Mouse (Mus musculus) neutrophil, adult 5-6 weeks (primary cell): ENCODE results near the gene C2cd4d. TPM values are rescaled to one million over a fixed set of nuclear protein-coding genes. Genes with fewer than 3 reads are reported as not detected.
A peak's percentile ranks its signal among the peaks of the same experiment; 100 is the strongest.

ENCODE experiments used
- ATAC-seq: fragments of 151-379, 151-347 bp; 2 replicates; pipeline ENCODE4 v1.8.0; 2017; ENCODE audit warnings: mild to moderate bottlenecking, moderate TSS enrichment; ENCODE audit not compliant: insufficient number of reproducible peaks, poor library complexity, low FRiP score, severe bottlenecking; ENCODE audit errors: extremely low read depth
- total RNA-seq: library from RNA; stranded (forward); fragments of 200-1000 nt; gene quantifications from 2 replicates; pipeline ENCODE4 v1.2.3, GENCODE M21; 2017

C2cd4d gene
- total RNA-seq = not detected in 2 replicates

GRCm38 (mm10) chr3:94362138-94362537 is at the start of gene C2cd4d:
C2cd4d (plus strand) TSS chr3:94362438.
- no peak for ATAC-seq

- ATAC-seq = no peak
These were observed 33.6 kb upstream of the C2cd4d start for GRCm38 (mm10) chr3:94328681-94329080.

DNA sequence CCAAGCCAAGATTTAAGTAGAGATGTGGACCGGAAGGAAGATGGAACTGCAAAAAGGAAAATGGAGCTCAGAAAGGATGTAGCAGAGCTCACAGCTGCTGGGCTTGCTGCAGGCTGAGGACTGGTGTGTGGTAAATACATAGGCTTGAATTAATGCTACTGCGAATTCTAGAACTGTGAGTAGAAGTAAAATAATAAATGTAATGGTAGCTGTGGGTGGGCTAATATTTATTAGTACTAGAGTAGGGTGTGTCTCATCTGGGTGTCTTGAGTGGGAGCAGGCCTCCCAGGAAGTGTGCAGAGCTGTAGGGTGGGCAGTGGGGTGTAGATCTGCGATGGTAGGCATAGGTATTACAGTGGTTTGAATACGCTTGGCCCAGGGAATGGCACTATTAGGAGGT is 27.8 kb upstream of the C2cd4d start:
- ATAC-seq = peak; percentile 53

- no peak for ATAC-seq
These were observed 23.7 kb upstream of the C2cd4d start for GRCm38 (mm10) chr3:94338522-94338921.

DNA sequence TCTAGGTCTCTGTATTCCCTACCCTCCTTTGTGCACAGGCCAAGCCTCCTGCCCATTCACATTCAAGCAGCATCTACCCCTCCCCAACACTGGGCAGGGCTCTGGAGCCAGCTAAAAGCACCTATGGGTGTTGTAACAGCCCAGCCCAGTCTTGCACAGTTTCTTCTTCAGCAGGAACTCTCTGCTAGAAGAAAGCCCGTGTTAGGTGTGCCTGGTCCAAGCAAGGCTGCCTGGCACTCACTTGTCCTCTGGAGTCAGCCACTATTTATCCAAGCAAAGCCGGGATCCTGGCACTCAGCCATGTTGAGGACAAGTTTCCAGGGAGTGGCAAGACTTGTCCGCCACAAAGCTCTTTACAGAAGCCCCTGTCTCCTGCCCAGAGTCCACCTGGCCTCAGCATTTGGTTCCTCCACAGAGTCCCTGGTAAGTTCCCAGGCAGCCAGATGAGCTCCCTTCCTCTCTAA is 20.2 kb upstream of the C2cd4d start, which contains the start of gene Them5:
Gene Them5, plus strand, starts transcription at position 141 of the 464 bp plus-strand sequence.
- no peak for ATAC-seq

GRCm38 (mm10) chr3:94342552-94342951 is 19.7 kb upstream of the C2cd4d start:
- ATAC-seq = no peak

DNA sequence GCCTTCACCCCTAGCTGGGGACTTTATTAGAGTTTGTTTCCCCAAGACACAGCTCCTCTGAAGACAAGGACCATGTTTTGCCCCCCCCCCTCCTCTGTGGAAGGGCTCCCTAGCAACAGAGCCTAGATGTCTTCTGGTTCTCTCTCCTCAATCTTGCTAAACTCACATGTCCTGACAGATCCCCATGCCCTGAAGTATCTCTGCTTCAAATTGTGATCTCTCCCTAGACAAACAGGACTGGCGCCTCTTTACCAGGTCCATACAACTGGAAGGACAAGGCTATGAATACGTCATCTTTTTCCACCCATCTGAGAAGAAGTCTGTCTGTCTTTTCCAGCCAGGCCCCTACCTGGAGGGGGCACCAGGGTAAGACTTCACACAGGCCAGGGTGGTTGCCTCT is 18.1 kb upstream of the C2cd4d start:
- ATAC-seq = no peak

DNA sequence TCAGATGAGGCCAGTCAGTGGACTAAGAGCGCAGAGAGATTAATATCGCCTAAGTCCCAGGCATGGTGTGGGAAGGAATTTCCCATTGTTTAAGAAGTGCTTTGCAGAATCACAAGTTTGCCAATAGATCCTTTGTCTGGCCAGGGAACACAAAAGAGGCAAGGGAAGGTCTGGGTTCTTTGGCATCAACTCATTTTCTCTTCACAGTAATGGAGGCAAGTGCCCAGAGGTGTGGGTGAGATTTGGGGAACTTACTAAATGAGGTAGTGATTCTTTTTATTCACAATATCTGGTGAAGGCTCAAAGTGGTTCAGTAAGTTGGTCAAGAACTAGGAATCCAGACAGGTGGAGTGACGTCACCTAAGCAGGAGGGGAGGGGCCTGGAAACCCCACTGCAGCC is 17.3 kb upstream of the C2cd4d start:
- no peak for ATAC-seq

DNA sequence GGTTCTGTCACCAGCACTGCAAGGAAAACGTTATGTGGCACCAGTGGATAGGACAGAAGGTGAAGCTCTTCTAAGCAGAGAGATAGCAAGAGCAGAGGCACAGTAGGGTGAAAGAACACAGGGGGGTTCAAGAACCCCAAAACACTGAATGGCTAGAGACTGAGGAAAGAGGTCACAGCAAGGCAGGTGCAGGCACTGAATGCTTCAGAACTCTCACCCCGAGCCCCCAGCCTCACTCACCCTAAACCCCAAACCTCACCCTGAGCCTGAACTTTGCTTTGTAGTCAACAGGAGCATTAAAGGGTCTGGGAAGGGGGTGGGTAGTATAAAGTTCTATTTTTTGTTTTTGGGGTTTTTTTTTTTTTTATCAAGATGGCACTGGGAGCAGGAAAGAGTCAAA is 14.1 kb upstream of the C2cd4d start:
- no peak for ATAC-seq

GRCm38 (mm10) chr3:94360812-94361211 is 1.4 kb upstream of the C2cd4d start:
- ATAC-seq = no peak

- no peak for ATAC-seq
These were observed 1.3 kb downstream of the C2cd4d start for GRCm38 (mm10) chr3:94363291-94364153.

GRCm38 (mm10) chr3:94364154-94364526 is 1.9 kb downstream of the C2cd4d start:
- ATAC-seq = no peak

DNA sequence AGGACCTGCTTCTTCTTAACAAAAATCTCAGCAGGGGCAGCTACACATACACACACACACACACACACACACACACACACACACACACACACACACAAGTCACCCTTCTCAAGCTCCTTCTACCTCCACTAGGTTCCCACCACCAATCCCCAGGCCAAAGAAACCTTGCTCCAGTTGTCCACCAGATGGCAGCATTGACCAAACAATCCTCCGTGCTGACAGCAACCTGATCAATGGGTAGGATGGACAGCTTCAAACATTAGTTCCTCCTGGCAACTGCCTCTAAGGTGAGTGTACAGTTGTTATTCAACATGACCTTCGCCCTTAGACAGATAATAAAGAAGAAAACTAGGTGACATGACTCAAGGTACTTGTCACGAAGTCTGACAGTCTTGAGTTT is 4.5 kb downstream of the C2cd4d start:
- ATAC-seq = no peak

GRCm38 (mm10) chr3:94367511-94367910 is 5.3 kb downstream of the C2cd4d start:
- ATAC-seq = no peak

DNA sequence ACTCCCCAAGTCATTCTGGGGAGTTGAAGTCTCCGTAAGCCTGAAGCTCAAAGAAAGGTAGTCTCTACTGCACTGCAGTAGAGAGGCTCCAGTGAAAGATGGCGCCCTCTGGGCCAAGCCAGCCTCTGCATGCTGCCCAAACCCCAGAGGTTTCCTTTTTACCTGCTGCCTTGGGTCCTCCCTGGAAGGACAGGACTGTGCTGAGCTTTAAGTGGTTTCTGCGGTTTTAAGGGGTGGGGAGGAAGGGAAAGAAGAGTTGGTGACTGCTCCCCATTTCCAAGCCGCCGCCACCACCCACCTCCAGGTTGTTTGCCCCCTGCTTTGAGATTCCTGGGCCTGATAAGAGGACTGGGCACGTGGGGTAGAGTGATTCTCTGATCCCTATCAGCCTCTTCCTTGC is 6.4 kb downstream of the C2cd4d start:
- no peak for ATAC-seq

DNA sequence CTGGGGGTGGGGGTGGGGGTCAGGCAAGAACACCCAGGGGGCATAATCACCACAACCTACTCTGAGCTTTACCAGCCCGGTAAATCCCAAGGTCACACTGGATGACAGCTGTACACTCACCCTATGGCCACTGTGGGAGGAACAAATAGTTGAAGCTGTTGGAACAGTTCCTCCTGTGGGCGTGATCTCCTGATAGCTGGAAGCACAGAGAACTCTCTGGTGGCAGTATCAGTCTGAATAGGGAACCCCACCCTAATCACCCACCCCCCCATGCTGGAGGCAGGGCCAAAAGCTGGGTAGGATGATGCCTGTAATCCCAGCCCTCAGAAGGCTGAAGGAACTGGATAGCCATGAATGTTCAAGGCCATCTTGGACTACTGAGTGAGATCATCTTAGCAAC is 7.5 kb downstream of the C2cd4d start:
- ATAC-seq = no peak

- no peak for ATAC-seq
These were observed 9.4 kb downstream of the C2cd4d start for GRCm38 (mm10) chr3:94371637-94372036.

GRCm38 (mm10) chr3:94372038-94372437 is 9.8 kb downstream of the C2cd4d start:
- ATAC-seq = no peak

GRCm38 (mm10) chr3:94372641-94373040 is 10.4 kb downstream of the C2cd4d start, which contains the start of gene Rorc:
Rorc (plus strand) TSS chr3:94372794.
- ATAC-seq = no peak

GRCm38 (mm10) chr3:94373090-94373489 is 10.9 kb downstream of the C2cd4d start:
- ATAC-seq = no peak

GRCm38 (mm10) chr3:94373597-94374011 is 11.4 kb downstream of the C2cd4d start:
- no peak for ATAC-seq
